Comparison of ENCODE assay signal across 27 mouse cellular contexts in genomic region chr2:93729585-93729984, GRCm38 (mm10).
DNase-seq lines count a peak whose midpoint lies in the region; ATAC-seq and TF ChIP-seq lines count a peak whose summit lies in the region.
"Had no signal": no experiment of that assay in that cellular context is flagged by ENCODE, and none has a peak within 500 bp of the region (broad histone marks: within the 10 kb centered on the region; RNA-seq: fewer than 3 reads in every experiment).

No protein-coding gene starts in this region.

- H3K4me3 ChIP-seq in hindbrain, embryonic 10.5 days: no peak overlapping the region
- no peak overlapping the region for H3K4me3 ChIP-seq in hindbrain, postnatal 0 days (ENCODE audit: low read length)
- H3K4me3 ChIP-seq in lung, embryonic 14.5 days (ENCODE audit: low read depth, low read length): no peak overlapping the region
- no peak overlapping the region for H3K4me3 ChIP-seq in neural tube, embryonic 15.5 days (replicated peaks)
- H3K4me3 ChIP-seq in neural tube, embryonic 11.5 days (ENCODE audit: low read depth, low read length): no peak overlapping the region
- H3K4me3 ChIP-seq: embryonic facial prominence, embryonic 12.5 days; heart, embryonic 12.5 days; layer of hippocampus, adult 2 months; left cerebral cortex, adult 2 months; limb, embryonic 13.5 days; liver, embryonic 12.5 days; midbrain, embryonic 13.5 days had no signal

- no peak for TF ChIP-seq CTCF in hindbrain, postnatal 0 days (IDR thresholded peaks at IDR 0.05; ENCODE audit: low read depth)
- 0 out of 2 replicates have a peak, but pooled peaks have one; percentile 4 for TF ChIP-seq CTCF in lung, embryonic 14.5 days (IDR thresholded peaks at IDR 0.05; ENCODE audit: low read depth)

- DNase-seq in hindbrain, embryonic 10.5 days (ENCODE audit: low spot score): peak; percentile 58
- no peak for DNase-seq in hindbrain, postnatal 0 days (ENCODE audit: low spot score)
- DNase-seq in lung, embryonic 14.5 days: no peak
- DNase-seq in lung, postnatal 36 days: no peak
- DNase-seq in neural tube, embryonic 10.5 days (ENCODE audit: extremely low spot score, low spot score): peak; percentile 35
- peak; percentile 40 for DNase-seq in neural tube, embryonic 11.5 days (ENCODE audit: low spot score)
- no peak for DNase-seq in spleen, postnatal 10 days (ENCODE audit: low spot score in 2 of 2)
- DNase-seq: adrenal gland, postnatal 14 days; cerebellum, adult 11 months; cerebellum, adult 9-11 months; gastrocnemius, postnatal 25 days; heart, adult 11 months; heart, postnatal 4 days; kidney, adult 2 months; right cerebral cortex, postnatal 4 days; thymus, adult 2 months; thymus, postnatal 36 days had no signal

- H3K9ac ChIP-seq in hindbrain, postnatal 0 days (replicated peaks; ENCODE audit: low read length): no peak overlapping the region
- H3K9ac ChIP-seq in lung, embryonic 14.5 days: no peak overlapping the region
- H3K9ac ChIP-seq in neural tube, embryonic 15.5 days (replicated peaks): no peak overlapping the region
- no peak overlapping the region for H3K9ac ChIP-seq in neural tube, embryonic 11.5 days (ENCODE audit: low read length)
- H3K9ac ChIP-seq: embryonic facial prominence, embryonic 12.5 days; heart, embryonic 12.5 days; limb, embryonic 13.5 days; liver, embryonic 12.5 days; midbrain, embryonic 13.5 days had no signal

- WGBS in hindbrain, embryonic 10.5 days: 50% methylated on average over 11 of the region's 11 CpGs
- 45% methylated on average over 11 of the region's 11 CpGs for WGBS in hindbrain, postnatal 0 days
- 38% methylated on average over 11 of the region's 11 CpGs for WGBS in lung, embryonic 14.5 days
- WGBS in neural tube, embryonic 15.5 days: 73% methylated on average over 11 of the region's 11 CpGs
- 57% methylated on average over 11 of the region's 11 CpGs for WGBS in neural tube, embryonic 11.5 days

- H3K36me3 ChIP-seq in hindbrain, embryonic 10.5 days: peaks cover 24% of the 10 kb centered on the region
- peaks cover 29% of the 10 kb centered on the region for H3K36me3 ChIP-seq in hindbrain, postnatal 0 days (ENCODE audit: insufficient read depth, low read length)
- H3K36me3 ChIP-seq in lung, embryonic 14.5 days (ENCODE audit: insufficient read depth): 0 out of 2 replicates have a peak, but pooled peaks cover 14% of the 10 kb centered on the region
- H3K36me3 ChIP-seq in neural tube, embryonic 15.5 days: peaks cover 28% of the 10 kb centered on the region
- H3K36me3 ChIP-seq in neural tube, embryonic 11.5 days (ENCODE audit: control insufficient read depth, insufficient read depth, low read length): no peaks in the 10 kb centered on the region

- peaks cover 22% of the 10 kb centered on the region for H3K4me1 ChIP-seq in hindbrain, embryonic 10.5 days (replicated peaks)
- no peaks in the 10 kb centered on the region for H3K4me1 ChIP-seq in hindbrain, postnatal 0 days (ENCODE audit: insufficient read depth, low read length)
- H3K4me1 ChIP-seq in lung, embryonic 14.5 days (ENCODE audit: insufficient read depth): no peaks in the 10 kb centered on the region; the same call in 1 of the 2 replicates
- no peaks in the 10 kb centered on the region for H3K4me1 ChIP-seq in neural tube, embryonic 15.5 days
- H3K4me1 ChIP-seq in neural tube, embryonic 11.5 days (ENCODE audit: control insufficient read depth, insufficient read depth, low read length): no peaks in the 10 kb centered on the region
- H3K4me1 ChIP-seq: liver, embryonic 12.5 days; midbrain, embryonic 13.5 days had no signal

- peaks cover 7% of the 10 kb centered on the region for H3K9me3 ChIP-seq in hindbrain, embryonic 10.5 days
- H3K9me3 ChIP-seq in hindbrain, postnatal 0 days (ENCODE audit: low read length): no peaks in the 10 kb centered on the region
- H3K9me3 ChIP-seq in lung, embryonic 14.5 days (ENCODE audit: low read depth, low read length): no peaks in the 10 kb centered on the region
- 0 out of 2 replicates have a peak, but pooled peaks cover 3% of the 10 kb centered on the region for H3K9me3 ChIP-seq in neural tube, embryonic 15.5 days (replicated peaks)
- no peaks in the 10 kb centered on the region; the same call in 1 of the 2 replicates for H3K9me3 ChIP-seq in neural tube, embryonic 11.5 days (ENCODE audit: control insufficient read depth, low read length)
- H3K9me3 ChIP-seq: heart, embryonic 12.5 days; liver, embryonic 12.5 days; midbrain, embryonic 13.5 days had no signal

- no peak overlapping the region for H3K4me2 ChIP-seq in hindbrain, postnatal 0 days (ENCODE audit: low read depth, low read length)
- no peak overlapping the region for H3K4me2 ChIP-seq in lung, embryonic 14.5 days
- no peak overlapping the region for H3K4me2 ChIP-seq in neural tube, embryonic 15.5 days
- no peak overlapping the region for H3K4me2 ChIP-seq in neural tube, embryonic 11.5 days (ENCODE audit: low read depth)
- H3K4me2 ChIP-seq: embryonic facial prominence, embryonic 12.5 days; heart, embryonic 12.5 days; limb, embryonic 13.5 days; liver, embryonic 12.5 days; midbrain, embryonic 13.5 days had no signal

- no peaks in the 10 kb centered on the region for H3K27me3 ChIP-seq in hindbrain, embryonic 10.5 days (ENCODE audit: insufficient read depth, poor library complexity, severe bottlenecking)
- no peaks in the 10 kb centered on the region for H3K27me3 ChIP-seq in hindbrain, postnatal 0 days (ENCODE audit: insufficient read depth, low read length)
- no peaks in the 10 kb centered on the region for H3K27me3 ChIP-seq in lung, embryonic 14.5 days (ENCODE audit: insufficient read depth, low read length)
- H3K27me3 ChIP-seq in neural tube, embryonic 15.5 days (replicated peaks): no peaks in the 10 kb centered on the region
- H3K27me3 ChIP-seq in neural tube, embryonic 11.5 days (ENCODE audit: control insufficient read depth, insufficient read depth, low read length): no peaks in the 10 kb centered on the region
- H3K27me3 ChIP-seq: embryonic facial prominence, embryonic 12.5 days; heart, embryonic 12.5 days; liver, embryonic 12.5 days; midbrain, embryonic 13.5 days; Patski had no signal

- ATAC-seq in hindbrain, postnatal 0 days: no peak
- ATAC-seq in lung, embryonic 14.5 days (ENCODE audit: insufficient read depth): no peak
- no peak for ATAC-seq in neural tube, embryonic 15.5 days (ENCODE audit: low FRiP score)
- ATAC-seq in neural tube, embryonic 11.5 days (ENCODE audit: insufficient read depth, low FRiP score, low TSS enrichment): no peak; the same call in 1 of the 2 replicates
- ATAC-seq: forebrain, embryonic 14.5 days; liver, embryonic 12.5 days; midbrain, embryonic 13.5 days; Patski had no signal

- 0 out of 2 replicates have a peak overlapping the region, but pooled peaks have one; percentile 29 for H3K27ac ChIP-seq in hindbrain, embryonic 10.5 days
- H3K27ac ChIP-seq in hindbrain, postnatal 0 days: no peak overlapping the region
- no peak overlapping the region for H3K27ac ChIP-seq in lung, embryonic 14.5 days (ENCODE audit: low read depth)
- H3K27ac ChIP-seq in neural tube, embryonic 15.5 days (replicated peaks): no peak overlapping the region
- H3K27ac ChIP-seq in neural tube, embryonic 11.5 days (ENCODE audit: low read depth, low read length): no peak overlapping the region
- H3K27ac ChIP-seq: embryonic facial prominence, embryonic 12.5 days; layer of hippocampus, adult 2 months; left cerebral cortex, adult 2 months; limb, embryonic 13.5 days; liver, embryonic 12.5 days; midbrain, embryonic 13.5 days had no signal

Comparison
In these comparisons a context has a peak if more than half of its experiments do, and no peak if none do; other contexts are left out.
1. DNase-seq: peak in hindbrain, embryonic 10.5 days (single experiment), neural tube, embryonic 10.5 days (single experiment) and neural tube, embryonic 11.5 days (single experiment); none in hindbrain, postnatal 0 days (single experiment), lung, embryonic 14.5 days (single experiment), lung, postnatal 36 days (single experiment) and spleen, postnatal 10 days (0 of 2).